Mouse (Mus musculus): ENCODE data around the gene Faf1. TPM values are rescaled to one million over a fixed set of nuclear protein-coding genes. Genes with fewer than 3 reads are reported as not detected.

Faf1 gene
- polyA plus RNA-seq, 1 experiment from 2014 or later = 42.2 TPM

GRCm38 (mm10) chr4:109949307-109949706 is 272.9 kb downstream of the Faf1 start:
- H3K27ac ChIP-seq (ENCODE audit: low read depth, low read length) = no peak overlapping the region
- WGBS = 96% methylated on average over 3 of the region's 3 CpGs
- no peaks in the 10 kb centered on the region for H3K9me3 ChIP-seq (ENCODE audit: control insufficient read depth, low read length)
- H3K4me2 ChIP-seq (ENCODE audit: low read depth, low read length) = no peak overlapping the region
- no peak overlapping the region for H3K9ac ChIP-seq (replicated peaks; ENCODE audit: low read depth, low read length)
- no peak for ATAC-seq (ENCODE audit: low read depth)
- no peaks in the 10 kb centered on the region for H3K36me3 ChIP-seq (ENCODE audit: control insufficient read depth, insufficient read depth, low read length)
- no peak overlapping the region for H3K4me3 ChIP-seq (ENCODE audit: low read depth, low read length)
- no peaks in the 10 kb centered on the region for H3K4me1 ChIP-seq (ENCODE audit: control insufficient read depth, insufficient read depth, low read length)
- H3K27me3 ChIP-seq (ENCODE audit: control insufficient read depth, insufficient read depth, low read length) = no peaks in the 10 kb centered on the region

- H3K4me3 ChIP-seq (ENCODE audit: low read depth, low read length) = no peak overlapping the region
- no peaks in the 10 kb centered on the region for H3K9me3 ChIP-seq (ENCODE audit: control insufficient read depth, low read length)
- WGBS = 90% methylated on average over 1 of the region's 1 CpGs
- ATAC-seq (ENCODE audit: low read depth) = no peak
- H3K36me3 ChIP-seq (ENCODE audit: control insufficient read depth, insufficient read depth, low read length) = no peaks in the 10 kb centered on the region
- no peaks in the 10 kb centered on the region for H3K27me3 ChIP-seq (ENCODE audit: control insufficient read depth, insufficient read depth, low read length)
- no peak overlapping the region for H3K27ac ChIP-seq (ENCODE audit: low read depth, low read length)
- H3K9ac ChIP-seq (replicated peaks; ENCODE audit: low read depth, low read length) = no peak overlapping the region
- no peaks in the 10 kb centered on the region for H3K4me1 ChIP-seq (ENCODE audit: control insufficient read depth, insufficient read depth, low read length)
- no peak overlapping the region for H3K4me2 ChIP-seq (ENCODE audit: low read depth, low read length)
These were observed 277.1 kb downstream of the Faf1 start for GRCm38 (mm10) chr4:109953509-109953908.

DNA sequence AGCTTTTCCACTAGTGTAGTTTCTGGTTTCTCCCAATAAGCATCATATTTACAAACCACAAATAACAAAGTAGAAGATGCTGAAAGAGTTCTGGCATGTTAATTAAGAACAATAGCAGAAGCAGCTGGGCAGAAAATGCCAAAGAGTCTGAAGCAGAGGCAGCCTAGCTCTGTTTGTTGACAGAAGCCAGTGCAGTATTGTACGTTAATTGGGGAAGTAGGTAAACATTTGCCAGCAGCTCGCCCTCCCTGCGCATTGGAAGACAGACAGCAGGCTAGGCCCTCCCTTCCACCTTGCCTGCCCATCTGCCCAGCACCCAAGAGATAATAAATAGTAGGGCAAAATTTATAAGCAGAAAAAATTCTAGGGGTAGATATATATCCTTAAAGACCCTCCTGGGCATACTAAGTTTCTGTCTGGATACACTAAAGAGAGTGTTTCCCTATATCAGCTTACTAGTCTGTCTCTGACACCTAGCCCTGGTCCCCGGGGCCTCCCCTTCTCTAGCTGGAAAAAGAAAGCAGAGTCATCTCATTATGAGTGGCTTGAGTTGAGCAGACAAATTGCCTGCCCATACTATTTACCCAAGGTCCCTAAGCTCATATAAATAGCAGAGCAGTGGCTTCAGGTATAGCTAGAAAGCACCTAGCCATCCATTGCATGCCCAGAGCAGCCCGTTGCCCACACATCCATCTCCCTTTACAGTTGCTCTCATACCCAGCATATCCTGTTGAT is 284.0 kb downstream of the Faf1 start:
- Histone ChIP-seq H3K4me1 (ENCODE audit: control insufficient read depth, insufficient read depth, low read length) (no peaks in the 10 kb centered on the region), H3K4me3 (ENCODE audit: low read depth, low read length) (no peak overlapping the region), H3K36me3 (ENCODE audit: control insufficient read depth, insufficient read depth, low read length) (peaks cover 4% of the 10 kb centered on the region; the same call in 1 of the 2 replicates), H3K27ac (ENCODE audit: low read depth, low read length) (no peak overlapping the region), H3K9ac (replicated peaks; ENCODE audit: low read depth, low read length) (no peak overlapping the region), H3K4me2 (ENCODE audit: low read depth, low read length) (no peak overlapping the region), H3K9me3 (ENCODE audit: control insufficient read depth, low read length) (no peaks in the 10 kb centered on the region), H3K27me3 (ENCODE audit: control insufficient read depth, insufficient read depth, low read length) (no peaks in the 10 kb centered on the region)
- no peak for ATAC-seq (ENCODE audit: low read depth)
- WGBS = 73% methylated on average over 5 of the region's 5 CpGs

GRCm38 (mm10) chr4:109963570-109964279 is 287.3 kb downstream of the Faf1 start:
- Histone ChIP-seq H3K36me3 (ENCODE audit: control insufficient read depth, insufficient read depth, low read length) (peaks cover 4% of the 10 kb centered on the region; the same call in 1 of the 2 replicates), H3K27me3 (ENCODE audit: control insufficient read depth, insufficient read depth, low read length) (no peaks in the 10 kb centered on the region), H3K9ac (replicated peaks; ENCODE audit: low read depth, low read length) (no peak overlapping the region), H3K4me1 (ENCODE audit: control insufficient read depth, insufficient read depth, low read length) (no peaks in the 10 kb centered on the region), H3K9me3 (ENCODE audit: control insufficient read depth, low read length) (no peaks in the 10 kb centered on the region), H3K27ac (ENCODE audit: low read depth, low read length) (no peak overlapping the region), H3K4me3 (ENCODE audit: low read depth, low read length) (no peak overlapping the region), H3K4me2 (ENCODE audit: low read depth, low read length) (no peak overlapping the region)
- ATAC-seq (ENCODE audit: low read depth) = no peak
- WGBS = 87% methylated on average over 5 of the region's 5 CpGs

- no peaks in the 10 kb centered on the region for H3K9me3 ChIP-seq (ENCODE audit: control insufficient read depth, low read length)
- peaks cover 31% of the 10 kb centered on the region for H3K27me3 ChIP-seq (ENCODE audit: control insufficient read depth, insufficient read depth, low read length)
- no peak overlapping the region for H3K9ac ChIP-seq (replicated peaks; ENCODE audit: low read depth, low read length)
- H3K36me3 ChIP-seq (ENCODE audit: control insufficient read depth, insufficient read depth, low read length) = no peaks in the 10 kb centered on the region
- H3K4me3 ChIP-seq (ENCODE audit: low read depth, low read length) = no peak overlapping the region
- H3K4me1 ChIP-seq (ENCODE audit: control insufficient read depth, insufficient read depth, low read length) = no peaks in the 10 kb centered on the region
- H3K27ac ChIP-seq (ENCODE audit: low read depth, low read length) = no peak overlapping the region
- H3K4me2 ChIP-seq (ENCODE audit: low read depth, low read length) = no peak overlapping the region
- no peak for ATAC-seq (ENCODE audit: low read depth)
- WGBS = 85% methylated on average over 5 of the region's 5 CpGs
These were observed 293.2 kb downstream of the Faf1 start for GRCm38 (mm10) chr4:109969561-109969960.

DNA sequence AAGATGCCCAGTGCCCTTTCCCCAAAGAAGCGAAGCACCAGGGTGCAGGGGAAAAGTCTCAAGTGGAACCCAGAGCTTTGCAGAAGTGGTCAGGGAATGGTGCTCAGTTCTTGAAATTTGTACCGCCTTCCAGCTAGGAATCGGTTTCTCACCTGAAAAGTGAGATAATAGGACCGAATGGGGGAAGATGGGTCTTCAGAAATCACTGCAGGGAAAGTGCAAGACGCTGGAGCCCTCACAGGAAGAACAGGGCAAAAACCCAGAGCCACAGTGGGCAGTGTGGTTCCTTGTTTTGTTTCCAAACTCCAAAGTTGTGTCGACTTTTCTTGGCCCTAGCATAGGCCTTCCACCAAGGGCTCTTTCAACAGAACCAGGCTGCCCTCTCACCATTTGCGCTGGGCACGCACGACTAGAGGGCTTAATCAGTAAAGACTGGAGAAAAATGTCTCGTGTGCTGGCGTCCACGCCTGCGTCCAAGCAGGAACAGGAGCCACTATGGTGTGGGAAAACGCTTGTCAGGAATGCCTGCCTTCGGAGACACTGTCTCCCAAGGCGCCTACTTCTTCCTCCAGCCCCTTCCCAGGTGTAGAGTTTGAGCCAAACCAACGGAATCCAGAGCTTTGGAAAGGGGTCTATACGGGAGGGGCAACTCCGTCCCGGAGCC is 297.7 kb downstream of the Faf1 start:
- Histone ChIP-seq H3K4me3 (ENCODE audit: low read depth, low read length) (no peak overlapping the region), H3K4me2 (ENCODE audit: low read depth, low read length) (no peak overlapping the region), H3K9me3 (ENCODE audit: control insufficient read depth, low read length) (no peaks in the 10 kb centered on the region), H3K36me3 (ENCODE audit: control insufficient read depth, insufficient read depth, low read length) (no peaks in the 10 kb centered on the region), H3K4me1 (ENCODE audit: control insufficient read depth, insufficient read depth, low read length) (peaks cover 8% of the 10 kb centered on the region), H3K27me3 (ENCODE audit: control insufficient read depth, insufficient read depth, low read length) (peaks cover 75% of the 10 kb centered on the region), H3K9ac (replicated peaks; ENCODE audit: low read depth, low read length) (no peak overlapping the region), H3K27ac (ENCODE audit: low read depth, low read length) (no peak overlapping the region)
- 3% methylated on average over 20 of the region's 20 CpGs for WGBS
- peak; percentile 15; the same call in 1 of the 2 replicates for ATAC-seq (ENCODE audit: low read depth)

DNA sequence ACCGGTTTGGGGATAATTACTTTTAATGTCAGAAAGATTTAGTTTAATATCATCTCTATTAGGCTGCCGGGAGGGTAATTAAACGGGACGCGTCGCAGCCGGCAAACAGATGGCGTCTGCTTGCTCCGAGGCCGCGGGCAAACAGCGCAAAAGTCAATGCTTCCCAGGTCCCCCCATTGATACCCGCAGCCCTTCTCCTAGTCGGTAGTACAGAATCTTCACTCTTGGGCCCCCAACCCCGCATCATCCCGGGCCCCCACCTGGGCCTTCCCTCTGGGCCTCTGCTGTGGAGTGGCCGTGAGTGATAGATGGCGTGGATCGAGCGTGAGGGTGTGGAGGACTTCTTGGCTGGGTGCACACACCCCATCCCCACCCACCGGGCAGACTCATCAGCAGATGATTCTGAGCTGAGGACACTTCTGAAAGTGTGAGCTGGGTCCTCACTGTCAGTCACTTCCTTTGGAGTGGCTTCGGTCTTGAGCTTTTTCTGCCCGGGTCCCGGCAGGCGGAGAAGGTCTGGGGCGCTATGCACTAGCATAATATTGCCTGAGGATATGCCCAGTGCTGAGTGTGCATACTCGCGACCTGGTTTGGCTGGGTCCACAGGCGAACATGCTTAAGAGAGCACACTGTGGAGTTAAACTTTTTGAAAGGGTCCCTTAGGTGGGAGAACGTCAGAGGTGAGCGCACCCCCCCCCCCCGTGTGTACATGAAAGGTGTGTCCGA is 298.4 kb downstream of the Faf1 start:
- peaks cover 81% of the 10 kb centered on the region for H3K27me3 ChIP-seq (ENCODE audit: control insufficient read depth, insufficient read depth, low read length)
- no peak overlapping the region for H3K4me2 ChIP-seq (ENCODE audit: low read depth, low read length)
- no peak overlapping the region for H3K4me3 ChIP-seq (ENCODE audit: low read depth, low read length)
- no peak overlapping the region for H3K27ac ChIP-seq (ENCODE audit: low read depth, low read length)
- peak; percentile 39; the same call in 1 of the 2 replicates for ATAC-seq (ENCODE audit: low read depth)
- H3K4me1 ChIP-seq (ENCODE audit: control insufficient read depth, insufficient read depth, low read length) = peaks cover 8% of the 10 kb centered on the region
- no peaks in the 10 kb centered on the region for H3K9me3 ChIP-seq (ENCODE audit: control insufficient read depth, low read length)
- no peak overlapping the region for H3K9ac ChIP-seq (replicated peaks; ENCODE audit: low read depth, low read length)
- no peaks in the 10 kb centered on the region for H3K36me3 ChIP-seq (ENCODE audit: control insufficient read depth, insufficient read depth, low read length)
- WGBS = 1% methylated on average over 33 of the region's 33 CpGs

- H3K9me3 ChIP-seq (ENCODE audit: control insufficient read depth, low read length) = no peaks in the 10 kb centered on the region
- no peak overlapping the region for H3K9ac ChIP-seq (replicated peaks; ENCODE audit: low read depth, low read length)
- H3K27me3 ChIP-seq (ENCODE audit: control insufficient read depth, insufficient read depth, low read length) = peaks cover 85% of the 10 kb centered on the region
- H3K27ac ChIP-seq (ENCODE audit: low read depth, low read length) = no peak overlapping the region
- ATAC-seq (ENCODE audit: low read depth) = no peak
- H3K36me3 ChIP-seq (ENCODE audit: control insufficient read depth, insufficient read depth, low read length) = no peaks in the 10 kb centered on the region
- no peak overlapping the region for H3K4me3 ChIP-seq (ENCODE audit: low read depth, low read length)
- no peak overlapping the region for H3K4me2 ChIP-seq (ENCODE audit: low read depth, low read length)
- WGBS = 7% methylated on average over 25 of the region's 25 CpGs
- H3K4me1 ChIP-seq (ENCODE audit: control insufficient read depth, insufficient read depth, low read length) = peaks cover 8% of the 10 kb centered on the region
These were observed 299.2 kb downstream of the Faf1 start for GRCm38 (mm10) chr4:109975381-109976240.
